Mouse (Mus musculus): ENCODE data around the gene Gm11492. TPM values are rescaled to one million over a fixed set of nuclear protein-coding genes. Genes with fewer than 3 reads are reported as not detected.

The Gm11492 gene
- polyA plus RNA-seq, 1 experiment from 2014 or later: not detected

GRCm38 (mm10) chr11:87561208-87561607 lies 5.2 kb upstream of the Gm11492 start:
- H3K27me3 ChIP-seq (replicated peaks; ENCODE audit: control insufficient read depth, insufficient read depth, low read length): no peaks in the 10 kb centered on the region
- H3K4me2 ChIP-seq (replicated peaks; ENCODE audit: low read depth): no peak overlapping the region
- H3K36me3 ChIP-seq (ENCODE audit: control insufficient read depth, insufficient read depth): no peaks in the 10 kb centered on the region
- H3K4me1 ChIP-seq (replicated peaks; ENCODE audit: control insufficient read depth, insufficient read depth, low read length): no peaks in the 10 kb centered on the region
- TF ChIP-seq CTCF (IDR thresholded peaks at IDR 0.05; ENCODE audit: low read depth): no peak
- no peak overlapping the region for H3K4me3 ChIP-seq (ENCODE audit: low read depth, low read length)
- H3K27ac ChIP-seq (ENCODE audit: low read depth, low read length): no peak overlapping the region
- H3K9ac ChIP-seq (ENCODE audit: low read depth, low read length): no peak overlapping the region
- H3K9me3 ChIP-seq (ENCODE audit: control insufficient read depth): no peaks in the 10 kb centered on the region
- WGBS: 69% methylated on average over 6 of the region's 6 CpGs
- no peak for ATAC-seq

- 76% methylated on average over 7 of the region's 7 CpGs for WGBS
- H3K36me3 ChIP-seq (ENCODE audit: control insufficient read depth, insufficient read depth): no peaks in the 10 kb centered on the region
- no peak within 1 kb of the TSS for H3K9ac ChIP-seq (ENCODE audit: low read depth, low read length)
- H3K9me3 ChIP-seq (ENCODE audit: control insufficient read depth): no peaks in the 10 kb centered on the region
- ATAC-seq: no peak
- TF ChIP-seq CTCF (IDR thresholded peaks at IDR 0.05; ENCODE audit: low read depth): no peak
- no peaks in the 10 kb centered on the region for H3K27me3 ChIP-seq (replicated peaks; ENCODE audit: control insufficient read depth, insufficient read depth, low read length)
- no peak within 1 kb of the TSS; the same call in 1 of the 2 replicates for H3K27ac ChIP-seq (ENCODE audit: low read depth, low read length)
- no peak within 1 kb of the TSS for H3K4me3 ChIP-seq (ENCODE audit: low read depth, low read length)
- H3K4me1 ChIP-seq (replicated peaks; ENCODE audit: control insufficient read depth, insufficient read depth, low read length): no peaks in the 10 kb centered on the region
- no peak within 1 kb of the TSS for H3K4me2 ChIP-seq (replicated peaks; ENCODE audit: low read depth)
These were observed 2.0 kb downstream of the Gm11492 start, which contains the start of gene Sept4 for GRCm38 (mm10) chr11:87568255-87568953. TSS of gene Sept4 (plus strand) at chr11:87568903.

GRCm38 (mm10) chr11:87570743-87571142 lies 4.3 kb downstream of the Gm11492 start:
- H3K4me2 ChIP-seq (replicated peaks; ENCODE audit: low read depth): no peak overlapping the region
- no peak overlapping the region for H3K9ac ChIP-seq (ENCODE audit: low read depth, low read length)
- H3K4me1 ChIP-seq (replicated peaks; ENCODE audit: control insufficient read depth, insufficient read depth, low read length): no peaks in the 10 kb centered on the region
- no peak overlapping the region; the same call in 1 of the 2 replicates for H3K27ac ChIP-seq (ENCODE audit: low read depth, low read length)
- H3K27me3 ChIP-seq (replicated peaks; ENCODE audit: control insufficient read depth, insufficient read depth, low read length): no peaks in the 10 kb centered on the region
- no peak for ATAC-seq
- no peaks in the 10 kb centered on the region for H3K9me3 ChIP-seq (ENCODE audit: control insufficient read depth)
- no peaks in the 10 kb centered on the region for H3K36me3 ChIP-seq (ENCODE audit: control insufficient read depth, insufficient read depth)
- H3K4me3 ChIP-seq (ENCODE audit: low read depth, low read length): no peak overlapping the region
- 69% methylated on average over 5 of the region's 5 CpGs for WGBS
- TF ChIP-seq CTCF (IDR thresholded peaks at IDR 0.05; ENCODE audit: low read depth): no peak

GRCm38 (mm10) chr11:87571361-87571950 lies 5.0 kb downstream of the Gm11492 start:
- no peak for ATAC-seq
- Histone ChIP-seq H3K9me3 (ENCODE audit: control insufficient read depth) (no peaks in the 10 kb centered on the region), H3K27me3 (replicated peaks; ENCODE audit: control insufficient read depth, insufficient read depth, low read length) (no peaks in the 10 kb centered on the region), H3K4me3 (ENCODE audit: low read depth, low read length) (no peak overlapping the region), H3K4me2 (replicated peaks; ENCODE audit: low read depth) (no peak overlapping the region), H3K36me3 (ENCODE audit: control insufficient read depth, insufficient read depth) (no peaks in the 10 kb centered on the region), H3K9ac (ENCODE audit: low read depth, low read length) (no peak overlapping the region), H3K27ac (ENCODE audit: low read depth, low read length) (no peak overlapping the region; the same call in 1 of the 2 replicates), H3K4me1 (replicated peaks; ENCODE audit: control insufficient read depth, insufficient read depth, low read length) (no peaks in the 10 kb centered on the region)
- WGBS: 90% methylated on average over 1 of the region's 1 CpGs
- TF ChIP-seq CTCF (IDR thresholded peaks at IDR 0.05; ENCODE audit: low read depth): no peak

GRCm38 (mm10) chr11:87573751-87574150 lies 7.3 kb downstream of the Gm11492 start:
- WGBS: 68% methylated on average over 7 of the region's 7 CpGs
- Histone ChIP-seq H3K36me3 (ENCODE audit: control insufficient read depth, insufficient read depth) (no peaks in the 10 kb centered on the region), H3K4me1 (replicated peaks; ENCODE audit: control insufficient read depth, insufficient read depth, low read length) (no peaks in the 10 kb centered on the region; the same call in 1 of the 2 replicates), H3K4me2 (replicated peaks; ENCODE audit: low read depth) (no peak overlapping the region), H3K9me3 (ENCODE audit: control insufficient read depth) (no peaks in the 10 kb centered on the region), H3K4me3 (ENCODE audit: low read depth, low read length) (no peak overlapping the region), H3K27ac (ENCODE audit: low read depth, low read length) (no peak overlapping the region), H3K27me3 (replicated peaks; ENCODE audit: control insufficient read depth, insufficient read depth, low read length) (no peaks in the 10 kb centered on the region), H3K9ac (ENCODE audit: low read depth, low read length) (no peak overlapping the region)
- TF ChIP-seq CTCF (IDR thresholded peaks at IDR 0.05; ENCODE audit: low read depth): no peak
- no peak for ATAC-seq

GRCm38 (mm10) chr11:87574520-87575180 lies 8.2 kb downstream of the Gm11492 start:
- WGBS: 61% methylated on average over 21 of the region's 21 CpGs
- Histone ChIP-seq H3K36me3 (ENCODE audit: control insufficient read depth, insufficient read depth) (no peaks in the 10 kb centered on the region), H3K4me3 (ENCODE audit: low read depth, low read length) (no peak overlapping the region), H3K9me3 (ENCODE audit: control insufficient read depth) (no peaks in the 10 kb centered on the region), H3K4me1 (replicated peaks; ENCODE audit: control insufficient read depth, insufficient read depth, low read length) (no peaks in the 10 kb centered on the region; the same call in 1 of the 2 replicates), H3K9ac (ENCODE audit: low read depth, low read length) (no peak overlapping the region), H3K27ac (ENCODE audit: low read depth, low read length) (no peak overlapping the region), H3K4me2 (replicated peaks; ENCODE audit: low read depth) (no peak overlapping the region), H3K27me3 (replicated peaks; ENCODE audit: control insufficient read depth, insufficient read depth, low read length) (no peaks in the 10 kb centered on the region)
- no peak for TF ChIP-seq CTCF (IDR thresholded peaks at IDR 0.05; ENCODE audit: low read depth)
- ATAC-seq: no peak

All from intestine, postnatal 0 days (tissue).